Mouse (Mus musculus) liver, embryonic 13.5 days (tissue): ENCODE data around the gene Tlcd2. TPM values are rescaled to one million over a fixed set of nuclear protein-coding genes. Genes with fewer than 3 reads are reported as not detected.
A peak's percentile ranks its signal among the peaks of the same experiment; 100 is the strongest.

Experiments
- ATAC-seq: fragments of 200-750 bp; cut with Nextera tagmentation; 2 replicates; pipeline ENCODE4 v1.8.0; 2017; ENCODE audit warnings: low read depth, mild to moderate bottlenecking, moderate number of reproducible peaks, moderate library complexity
- DNase-seq: peaks from one replicate; pipeline ENCODE4 v3.0.0; 2022
- H3K27ac ChIP-seq: fragments of 300-500 bp; sonication (generic); 2 replicates; pipeline ENCODE4 v1.5.1; 2015; ENCODE audit warnings: moderate library complexity, mild to moderate bottlenecking, inconsistent platforms
- H3K27me3 ChIP-seq: fragments of 300-500 bp; sonication (generic); 2 replicates; pipeline ENCODE4 v1.6.1; 2015; ENCODE audit warnings: mild to moderate bottlenecking, inconsistent platforms
- H3K36me3 ChIP-seq: fragments of 300-500 bp; sonication (generic); 2 replicates; pipeline ENCODE4 v1.6.1; 2015; ENCODE audit warnings: mild to moderate bottlenecking, inconsistent platforms
- H3K4me1 ChIP-seq: fragments of 300-500 bp; sonication (generic); replicated peaks from 2 replicates; pipeline ENCODE4 v1.6.1; 2015; ENCODE audit warnings: inconsistent platforms
- H3K4me2 ChIP-seq: fragments of 300-500 bp; sonication (generic); 2 replicates; pipeline ENCODE4 v1.6.1; 2015; ENCODE audit warnings: inconsistent platforms, mild to moderate bottlenecking, moderate library complexity
- H3K4me3 ChIP-seq: fragments of 300-500 bp; sonication (generic); replicated peaks from 2 replicates; pipeline ENCODE4 v1.5.1; 2015; ENCODE audit warnings: mild to moderate bottlenecking, inconsistent platforms
- H3K9ac ChIP-seq: fragments of 300-500 bp; sonication (generic); 2 replicates; pipeline ENCODE4 v1.6.1; 2015; ENCODE audit warnings: mild to moderate bottlenecking, inconsistent platforms
- H3K9me3 ChIP-seq: fragments of 300-500 bp; sonication (generic); replicated peaks from 2 replicates; pipeline ENCODE4 v1.6.1; 2016; ENCODE audit warnings: inconsistent platforms
- WGBS: fragments of 180-500 bp; shearing (Covaris S2); methylation state at CpG from one replicate; pipeline ENCODE4 v1.1.7; 2015; ENCODE audit not compliant: insufficient replicate concordance; 5-methylcytosine and 5-hydroxymethylcytosine counted together
- polyA plus RNA-seq: library from polyadenylated mRNA; unstranded; fragments of >200 nt; fragmentation: Nextera tagmentation; extraction: Ambion mirVana; gene quantifications from 2 replicates; pipeline ENCODE4 v1.2.1, GENCODE M21; 2015

The Tlcd2 gene
- polyA plus RNA-seq, 1 experiment from 2014 or later = 18.8 TPM

DNA sequence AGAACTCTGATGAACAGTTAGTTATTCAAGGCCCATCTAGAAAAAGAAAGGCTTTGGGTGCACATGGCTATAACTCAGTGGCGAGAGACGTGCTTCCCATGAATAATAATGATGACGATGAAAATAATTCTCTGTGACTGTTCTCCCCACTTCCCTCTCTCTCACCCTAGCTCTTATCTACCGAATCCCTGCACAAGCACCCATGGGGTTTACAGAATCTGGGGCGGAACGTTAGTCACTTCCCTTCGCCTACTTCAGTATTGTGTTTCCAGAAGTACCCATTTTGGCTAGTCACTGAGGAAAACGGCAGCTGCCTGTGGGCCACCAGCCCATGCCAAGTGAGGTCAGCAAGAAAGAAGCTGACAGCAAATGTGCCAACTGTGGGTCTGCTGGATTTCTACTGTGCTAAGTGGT is 2.9 kb upstream of the Tlcd2 start:
- Histone ChIP-seq H3K27me3 (no peaks in the 10 kb centered on the region), H3K9me3 (no peaks in the 10 kb centered on the region), H3K27ac (peak overlapping the region; percentile 99), H3K9ac (peak overlapping the region; percentile 69), H3K4me2 (peak overlapping the region; percentile 25), H3K4me3 (no peak overlapping the region), H3K4me1 (peaks cover 82% of the 10 kb centered on the region), H3K36me3 (peaks cover 3% of the 10 kb centered on the region)
- ATAC-seq = no peak
- DNase-seq = no peak
- 18% methylated on average over 8 of the region's 8 CpGs for WGBS

DNA sequence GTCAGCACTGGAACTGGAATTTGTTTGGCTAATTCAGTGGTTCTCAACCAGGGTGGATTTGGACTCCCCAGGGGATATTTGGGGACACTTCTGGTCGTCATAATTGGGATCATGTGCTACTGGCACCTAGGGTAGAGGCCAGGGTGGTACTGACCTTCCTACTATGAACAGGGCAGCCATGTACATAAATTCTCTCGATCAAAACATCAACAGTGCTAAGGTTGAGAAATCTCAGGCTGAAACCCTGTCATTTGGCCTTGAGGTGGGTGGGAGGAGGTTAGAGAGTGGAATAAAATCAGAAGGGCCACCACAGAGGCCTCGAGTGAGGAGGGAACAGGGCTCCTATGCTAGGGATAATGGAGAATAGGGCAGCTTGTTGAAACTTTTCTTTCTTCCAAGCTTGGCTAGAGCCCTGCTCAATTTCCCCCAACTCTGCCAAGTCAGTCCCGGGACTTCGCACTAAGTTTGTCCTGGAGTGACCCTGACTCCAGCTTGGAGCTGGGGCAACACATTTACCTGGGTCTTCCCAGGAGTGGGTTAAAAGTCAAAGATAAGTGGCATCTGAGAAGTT is 2.3 kb upstream of the Tlcd2 start:
- no peaks in the 10 kb centered on the region for H3K27me3 ChIP-seq
- ATAC-seq (no peak), DNase-seq (no peak)
- H3K4me2 ChIP-seq = peak overlapping the region; percentile 86
- H3K4me3 ChIP-seq = peak overlapping the region; percentile 64
- H3K4me1 ChIP-seq = peaks cover 82% of the 10 kb centered on the region
- H3K9ac ChIP-seq = peak overlapping the region; percentile 69
- H3K36me3 ChIP-seq = peaks cover 9% of the 10 kb centered on the region
- WGBS = 54% methylated on average over 5 of the region's 5 CpGs
- peak overlapping the region; percentile 99 for H3K27ac ChIP-seq
- H3K9me3 ChIP-seq = no peaks in the 10 kb centered on the region

DNA sequence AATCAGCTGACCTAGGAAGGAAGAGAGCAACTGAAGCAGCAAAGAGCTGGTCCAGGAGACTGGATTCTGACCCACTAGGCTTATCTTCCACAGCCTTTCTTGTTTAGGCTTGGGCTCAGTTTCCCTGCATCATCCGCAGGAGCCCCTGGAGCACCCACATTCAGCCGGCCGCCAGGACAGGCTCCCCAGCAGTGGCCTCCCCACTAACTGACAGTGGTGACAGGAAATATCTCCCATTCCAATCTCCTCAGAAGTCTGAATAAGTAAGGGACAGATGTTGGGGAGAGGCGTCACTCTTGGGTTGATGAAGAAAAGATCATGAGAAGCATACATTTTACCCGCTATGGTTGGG is 1.8 kb upstream of the Tlcd2 start:
- peak overlapping the region; percentile 86 for H3K4me2 ChIP-seq
- DNase-seq (no peak), ATAC-seq (no peak)
- H3K27me3 ChIP-seq = no peaks in the 10 kb centered on the region
- H3K27ac ChIP-seq = peak overlapping the region; percentile 99
- peaks cover 83% of the 10 kb centered on the region for H3K4me1 ChIP-seq
- peaks cover 14% of the 10 kb centered on the region for H3K36me3 ChIP-seq
- H3K4me3 ChIP-seq = peak overlapping the region; percentile 64
- peak overlapping the region; percentile 69 for H3K9ac ChIP-seq
- no peaks in the 10 kb centered on the region for H3K9me3 ChIP-seq
- 4% methylated on average over 5 of the region's 5 CpGs for WGBS

DNA sequence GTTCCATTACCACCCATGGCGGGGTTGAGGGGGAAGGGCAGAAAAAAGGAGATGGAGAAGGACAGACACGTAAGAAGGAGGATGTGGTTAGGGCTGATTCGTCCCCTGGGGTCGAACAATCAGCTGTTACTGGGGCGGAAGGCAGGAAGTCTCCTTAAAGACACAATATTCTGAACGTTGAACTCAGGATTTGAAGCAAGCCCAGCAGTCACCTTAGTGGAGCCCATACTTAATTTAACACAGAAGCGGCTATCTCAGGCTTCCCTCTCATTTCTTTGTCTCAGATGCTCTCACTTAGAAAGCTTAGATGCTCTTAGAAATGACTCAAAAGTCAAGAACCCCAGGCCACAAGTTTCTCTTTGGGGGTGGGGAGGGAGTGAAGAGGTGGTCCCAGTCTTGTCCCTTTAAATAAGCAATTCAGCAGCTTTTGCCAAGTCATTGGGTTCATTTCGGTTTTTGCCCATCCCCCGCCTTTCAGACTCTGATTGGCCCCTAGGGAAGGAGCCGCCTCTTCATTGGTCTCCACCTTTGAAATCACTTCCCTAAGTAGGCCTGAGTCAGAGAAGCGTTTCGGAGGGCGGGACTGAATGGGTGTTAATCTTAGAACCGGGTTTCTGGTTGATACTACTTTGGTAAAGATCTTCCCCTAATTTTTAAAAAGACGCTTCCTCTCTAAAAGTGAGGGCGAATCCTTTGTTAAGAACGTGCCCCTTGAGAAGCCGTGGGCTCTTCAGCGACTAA is 1.2 kb upstream of the Tlcd2 start:
- Histone ChIP-seq H3K4me1 (peaks cover 83% of the 10 kb centered on the region), H3K27me3 (no peaks in the 10 kb centered on the region), H3K4me2 (peak overlapping the region; percentile 86), H3K4me3 (peak overlapping the region; percentile 64), H3K27ac (peak overlapping the region; percentile 99), H3K36me3 (peaks cover 20% of the 10 kb centered on the region), H3K9ac (peak overlapping the region; percentile 79), H3K9me3 (no peaks in the 10 kb centered on the region)
- WGBS = under 1% methylated on average over 19 of the region's 19 CpGs
- ATAC-seq = peak; percentile 59
- peak; percentile 91 for DNase-seq

DNA sequence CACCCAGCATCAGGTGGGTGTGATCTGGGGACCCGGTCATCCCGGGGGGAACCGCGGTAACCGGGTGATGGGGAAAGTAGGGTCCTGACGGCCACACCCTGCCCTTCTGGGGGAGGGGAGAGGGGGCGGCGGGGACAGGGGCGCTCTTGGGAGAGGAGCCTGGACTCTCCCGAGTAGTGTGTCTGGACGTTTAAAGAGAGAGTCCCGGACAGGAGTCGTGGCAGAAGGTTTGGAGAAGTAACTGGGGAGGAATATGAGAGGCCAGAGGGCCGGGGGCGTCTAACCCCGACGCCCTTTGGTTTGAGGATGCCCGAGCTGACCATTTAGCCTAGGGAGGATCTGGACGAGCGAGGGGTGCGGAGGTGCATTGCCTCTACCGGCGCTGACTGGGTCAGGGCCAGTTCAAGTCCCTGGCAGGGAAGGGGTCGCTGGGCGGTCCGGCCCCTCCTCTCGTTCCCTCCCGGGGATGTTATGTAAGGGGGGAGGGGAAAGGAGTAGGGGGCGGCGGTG is 283 bp downstream of the Tlcd2 start:
- H3K4me3 ChIP-seq = peak overlapping the region; percentile 92
- 0 out of 2 replicates have a peak, but pooled peaks have one; percentile 0 for ATAC-seq
- no peaks in the 10 kb centered on the region for H3K9me3 ChIP-seq
- peaks cover 32% of the 10 kb centered on the region for H3K36me3 ChIP-seq
- no peaks in the 10 kb centered on the region for H3K27me3 ChIP-seq
- H3K9ac ChIP-seq = peak overlapping the region; percentile 97
- peaks cover 73% of the 10 kb centered on the region for H3K4me1 ChIP-seq
- H3K27ac ChIP-seq = peak overlapping the region; percentile 100
- DNase-seq = no peak
- 1% methylated on average over 30 of the region's 30 CpGs for WGBS
- peak overlapping the region; percentile 92 for H3K4me2 ChIP-seq

DNA sequence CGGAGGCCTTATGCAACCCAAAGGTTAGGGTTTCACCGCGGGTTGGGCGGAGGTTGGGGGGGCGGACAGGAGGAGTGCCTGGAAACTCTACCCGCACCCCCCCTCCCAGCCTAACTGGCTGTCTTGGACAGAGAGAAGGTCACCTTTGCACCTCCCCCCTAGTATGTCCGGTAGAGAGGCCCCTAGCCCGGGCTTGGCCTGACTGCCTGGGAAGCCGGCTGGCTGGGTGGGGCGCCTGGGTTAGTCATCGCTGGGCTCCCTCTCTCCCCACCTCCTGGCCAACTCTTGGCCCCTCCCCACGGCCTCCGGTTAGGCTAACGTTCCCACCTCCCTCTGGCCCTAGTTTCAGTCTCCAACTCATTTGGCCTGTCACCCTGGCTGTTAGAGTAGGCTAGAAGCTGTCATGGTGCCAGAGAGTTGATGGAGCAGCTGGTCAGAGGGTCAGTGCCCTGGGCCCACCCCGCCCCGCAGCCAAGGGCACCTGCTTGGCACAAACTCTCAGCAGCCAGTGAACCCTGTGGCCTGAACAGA is 803 bp downstream of the Tlcd2 start:
- H3K4me2 ChIP-seq = peak overlapping the region; percentile 92
- H3K9me3 ChIP-seq = no peaks in the 10 kb centered on the region
- H3K27ac ChIP-seq = peak overlapping the region; percentile 100
- ATAC-seq (peak; percentile 43), DNase-seq (peak; percentile 80)
- peak overlapping the region; percentile 97 for H3K9ac ChIP-seq
- H3K36me3 ChIP-seq = peaks cover 34% of the 10 kb centered on the region
- H3K4me3 ChIP-seq = peak overlapping the region; percentile 92
- H3K4me1 ChIP-seq = peaks cover 74% of the 10 kb centered on the region
- 4% methylated on average over 16 of the region's 16 CpGs for WGBS
- no peaks in the 10 kb centered on the region for H3K27me3 ChIP-seq

DNA sequence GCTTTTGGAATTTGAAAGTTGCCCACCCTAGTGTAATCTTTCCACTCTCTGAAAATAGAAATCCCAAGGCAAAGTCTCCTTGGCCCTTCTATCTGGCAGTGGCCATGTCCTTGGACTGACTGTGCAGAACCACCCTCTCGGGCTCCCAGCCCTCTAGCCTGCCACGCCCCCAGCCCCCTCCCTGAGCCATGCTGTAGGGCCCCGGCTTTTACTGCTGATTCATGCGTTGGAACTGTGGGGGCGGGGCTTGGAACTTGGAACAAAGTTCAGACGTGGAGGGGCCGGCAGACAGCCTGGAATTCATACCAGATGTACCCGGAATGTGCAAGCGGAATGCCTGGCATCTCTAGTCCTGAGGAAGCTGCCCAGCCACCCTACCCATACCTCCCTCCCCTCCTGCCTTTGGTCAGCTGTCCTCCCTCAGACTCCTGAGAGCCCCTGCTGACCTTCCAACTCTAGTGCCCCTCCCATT is 1.4 kb downstream of the Tlcd2 start:
- Histone ChIP-seq H3K36me3 (peaks cover 34% of the 10 kb centered on the region), H3K27ac (peak overlapping the region; percentile 100), H3K9ac (peak overlapping the region; percentile 97), H3K4me2 (peak overlapping the region; percentile 92), H3K9me3 (no peaks in the 10 kb centered on the region), H3K4me3 (peak overlapping the region; percentile 92), H3K27me3 (no peaks in the 10 kb centered on the region), H3K4me1 (peaks cover 74% of the 10 kb centered on the region)
- WGBS = 4% methylated on average over 9 of the region's 9 CpGs
- ATAC-seq = peak; percentile 58
- DNase-seq = peak; percentile 91

DNA sequence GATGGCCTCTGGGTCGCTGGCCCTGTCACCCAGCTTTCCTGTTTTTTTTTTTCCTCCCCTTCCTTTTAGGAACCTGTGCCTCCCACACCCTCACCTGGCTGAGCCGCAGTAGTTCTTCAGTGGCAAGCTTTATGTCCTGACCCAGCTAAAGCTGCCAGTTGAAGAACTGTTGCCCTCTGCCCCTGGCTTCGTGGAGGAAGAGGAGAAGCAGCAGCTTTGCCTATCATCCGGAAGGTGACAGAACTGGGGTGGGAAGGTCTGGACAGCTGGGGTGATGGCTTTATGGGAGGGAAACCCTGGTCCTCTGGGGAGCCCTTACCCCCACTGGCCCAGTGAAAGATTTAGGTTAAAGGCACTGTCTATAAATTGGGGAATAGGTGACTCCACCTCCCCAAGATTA is 2.1 kb downstream of the Tlcd2 start:
- Histone ChIP-seq H3K9ac (peak overlapping the region; percentile 97), H3K4me2 (peak overlapping the region; percentile 92), H3K4me1 (peaks cover 74% of the 10 kb centered on the region), H3K27ac (peak overlapping the region; percentile 100), H3K4me3 (peak overlapping the region; percentile 92), H3K27me3 (no peaks in the 10 kb centered on the region), H3K36me3 (peaks cover 34% of the 10 kb centered on the region), H3K9me3 (no peaks in the 10 kb centered on the region)
- WGBS = 83% methylated on average over 4 of the region's 4 CpGs
- DNase-seq (no peak), ATAC-seq (no peak)

DNA sequence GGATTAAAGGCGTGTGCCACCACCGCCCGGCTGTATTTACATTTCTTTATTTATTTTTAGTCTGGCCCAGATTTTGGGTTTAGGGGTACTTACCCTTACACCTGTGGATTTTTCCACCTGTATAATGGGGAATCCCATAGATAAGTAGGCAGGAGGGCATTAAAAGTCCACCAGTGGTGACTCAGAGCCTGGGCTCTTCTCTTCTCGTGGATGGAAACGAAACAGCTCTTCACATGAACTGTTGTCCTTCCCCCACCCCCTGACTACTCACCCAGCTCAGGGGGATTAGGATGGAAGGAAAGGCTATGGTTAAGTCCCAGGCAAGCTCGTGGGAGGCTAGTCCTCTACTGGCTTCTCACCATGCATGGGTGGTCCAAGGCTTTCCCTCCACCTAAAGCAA is 2.9 kb downstream of the Tlcd2 start:
- peaks cover 74% of the 10 kb centered on the region for H3K4me1 ChIP-seq
- no peak overlapping the region for H3K9ac ChIP-seq
- no peak overlapping the region for H3K4me2 ChIP-seq
- H3K9me3 ChIP-seq = no peaks in the 10 kb centered on the region
- no peak overlapping the region; the same call in 1 of the 2 replicates for H3K4me3 ChIP-seq
- WGBS = 93% methylated on average over 6 of the region's 6 CpGs
- peaks cover 34% of the 10 kb centered on the region for H3K36me3 ChIP-seq
- H3K27ac ChIP-seq = 0 out of 2 replicates have a peak overlapping the region, but pooled peaks have one; percentile 100
- DNase-seq = no peak
- no peaks in the 10 kb centered on the region for H3K27me3 ChIP-seq
- no peak for ATAC-seq

DNA sequence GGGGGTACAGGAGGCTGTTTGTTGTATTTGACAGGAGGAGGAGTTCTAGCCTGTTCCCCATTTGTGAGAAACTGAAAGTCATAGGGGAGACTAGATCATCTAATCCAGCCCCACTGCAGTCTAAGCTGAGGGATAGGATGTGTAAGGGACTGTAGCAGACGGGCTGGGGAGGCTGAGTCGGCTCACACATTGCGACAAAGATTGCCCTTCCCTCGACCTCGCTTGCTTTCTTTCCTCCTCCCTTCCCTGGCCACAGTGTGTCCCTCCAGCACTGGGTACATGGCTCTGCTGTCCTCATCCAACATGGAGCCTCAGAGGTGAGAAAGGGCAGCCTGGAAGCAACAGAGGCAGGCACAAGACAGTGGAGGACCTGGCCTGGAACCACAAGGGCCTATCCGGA is 3.5 kb downstream of the Tlcd2 start:
- no peak overlapping the region for H3K4me2 ChIP-seq
- peak overlapping the region; percentile 8; the same call in 1 of the 2 replicates for H3K27ac ChIP-seq
- H3K27me3 ChIP-seq = no peaks in the 10 kb centered on the region
- DNase-seq = no peak
- H3K36me3 ChIP-seq = peaks cover 34% of the 10 kb centered on the region
- no peak overlapping the region for H3K9ac ChIP-seq
- H3K4me1 ChIP-seq = peaks cover 71% of the 10 kb centered on the region
- ATAC-seq = no peak
- 88% methylated on average over 6 of the region's 6 CpGs for WGBS
- no peak overlapping the region for H3K4me3 ChIP-seq
- H3K9me3 ChIP-seq = no peaks in the 10 kb centered on the region

DNA sequence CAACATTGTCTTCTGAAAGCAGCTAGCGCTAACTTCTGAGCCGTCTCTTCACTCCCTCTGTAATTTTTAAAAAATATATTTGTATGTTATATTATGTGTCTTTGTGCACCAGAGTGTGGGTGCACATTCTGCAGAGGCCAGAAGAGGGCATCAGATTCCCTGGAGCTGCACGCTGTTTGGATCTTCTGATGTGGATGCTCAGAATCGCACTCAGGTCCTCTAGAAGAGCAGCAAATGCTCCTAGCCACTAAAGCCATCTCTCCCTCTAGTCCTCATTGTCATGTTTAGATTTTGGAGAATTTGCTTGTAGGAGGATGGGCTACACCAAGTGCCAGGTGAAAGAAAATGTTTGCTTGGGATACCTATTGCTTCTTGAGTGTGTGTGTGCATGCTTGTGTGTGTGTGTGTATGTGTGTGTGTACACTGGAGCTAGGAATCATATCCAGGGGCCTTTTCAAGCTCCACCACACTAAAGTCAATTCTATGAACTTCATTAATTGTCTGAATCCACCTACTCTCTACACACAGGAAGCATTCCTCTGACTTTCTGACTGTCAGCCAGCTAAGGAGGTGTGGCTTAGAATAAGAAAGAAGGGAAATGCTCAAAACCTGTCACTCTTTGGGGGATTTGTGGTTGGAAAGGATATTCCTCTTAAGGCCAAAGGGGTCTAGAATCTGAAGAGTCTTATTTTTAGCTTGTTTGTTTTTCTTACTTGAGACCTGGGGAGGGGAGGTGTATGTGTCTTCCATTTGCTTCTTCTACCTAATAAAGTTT is 5.4 kb downstream of the Tlcd2 start:
- Histone ChIP-seq H3K4me2 (peak overlapping the region; percentile 96), H3K27ac (peak overlapping the region; percentile 71), H3K9me3 (no peaks in the 10 kb centered on the region), H3K27me3 (no peaks in the 10 kb centered on the region), H3K4me3 (peak overlapping the region; percentile 66), H3K9ac (no peak overlapping the region), H3K36me3 (peaks cover 34% of the 10 kb centered on the region), H3K4me1 (peaks cover 75% of the 10 kb centered on the region)
- ATAC-seq = no peak
- no peak for DNase-seq
- WGBS = 97% methylated on average over 4 of the region's 4 CpGs
